In the genomic region with DNA sequence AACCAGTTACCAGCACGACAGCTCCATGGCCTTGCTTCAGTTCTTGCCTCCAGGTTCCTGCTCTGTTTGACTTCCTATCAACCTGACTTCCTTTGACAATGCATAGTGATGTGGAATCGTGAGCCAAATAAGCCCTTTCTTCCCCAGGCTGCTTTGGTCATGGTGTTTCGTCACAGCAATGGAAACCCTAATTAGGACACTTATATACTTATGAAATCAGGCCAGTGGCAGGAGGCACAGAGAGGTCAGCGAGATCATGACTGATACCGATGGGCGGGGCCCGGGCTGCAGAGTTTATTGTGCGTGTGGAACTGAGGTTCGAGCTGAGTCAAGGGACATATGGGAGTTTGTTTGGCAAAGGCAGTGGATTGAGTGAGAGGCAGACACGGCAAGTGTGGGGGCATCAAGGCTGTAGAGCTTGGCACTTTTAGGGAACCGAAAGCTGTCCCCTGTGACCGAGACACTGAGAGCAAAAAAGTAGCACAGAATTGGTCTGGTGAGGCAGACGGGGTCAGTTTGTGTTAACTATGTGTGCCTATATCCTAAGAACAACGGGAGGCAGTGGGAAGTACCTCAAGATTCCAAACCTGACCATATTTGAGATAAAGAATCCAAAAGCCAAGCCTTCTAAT, we compare ENCODE assay signal across 21 mouse cellular contexts. TPM values are rescaled to one million over a fixed set of nuclear protein-coding genes. Genes with fewer than 3 reads are reported as not detected.
DNase-seq lines count a peak whose midpoint lies in the region; ATAC-seq lines count a peak whose summit lies in the region.
"Had no signal": no experiment of that assay in that cellular context is flagged by ENCODE, and none has a peak within 500 bp of the region (broad histone marks: within the 10 kb centered on the region; RNA-seq: fewer than 3 reads in every experiment).

No protein-coding gene starts in this region.

- WGBS in hindbrain, embryonic 16.5 days = 86% methylated on average over 14 of the region's 14 CpGs
- 90% methylated on average over 14 of the region's 14 CpGs for WGBS in hindbrain, embryonic 11.5 days

- no peak overlapping the region for H3K9ac ChIP-seq in hindbrain, embryonic 16.5 days (ENCODE audit: low read depth, low read length)
- no peak overlapping the region for H3K9ac ChIP-seq in hindbrain, embryonic 11.5 days (ENCODE audit: low read depth, low read length)
- H3K9ac ChIP-seq: embryonic facial prominence, embryonic 13.5 days; hindbrain, embryonic 12.5 days; intestine, embryonic 15.5 days; midbrain, embryonic 15.5 days; neural tube, embryonic 12.5 days had no signal

- peak; percentile 97 for ATAC-seq in granulocyte monocyte progenitor cell, adult 5-6 weeks (replicated peaks; ENCODE audit: poor library complexity, severe bottlenecking)
- ATAC-seq in megakaryocyte, adult 5-6 weeks (ENCODE audit: poor library complexity, severe bottlenecking) = peak; percentile 91
- no peak for ATAC-seq in hindbrain, embryonic 16.5 days
- ATAC-seq in hindbrain, embryonic 11.5 days (ENCODE audit: low FRiP score) = no peak
- ATAC-seq: forebrain, embryonic 16.5 days; intestine, embryonic 15.5 days; midbrain, embryonic 15.5 days had no signal

- peak; percentile 67 for DNase-seq in spleen, postnatal 36 days (ENCODE audit: low spot score in 2 of 2)
- DNase-seq in spleen, postnatal 4 days (ENCODE audit: low spot score in 2 of 2) = no peak
- no peak for DNase-seq in frontal cortex, postnatal 14 days (ENCODE audit: low spot score in 2 of 2)
- DNase-seq in hindbrain, embryonic 11.5 days (ENCODE audit: low spot score) = no peak
- DNase-seq: adrenal gland, adult 2 months; cerebellum, adult 11-12 months; gastrocnemius, adult 2 months; layer of hippocampus, postnatal 36 days; liver; right cerebral cortex, postnatal 14 days; thymus, adult 18-20 months had no signal

- H3K27me3 ChIP-seq in hindbrain, embryonic 16.5 days (replicated peaks; ENCODE audit: control insufficient read depth, insufficient read depth, low read length) = no peaks in the 10 kb centered on the region
- H3K27me3 ChIP-seq in hindbrain, embryonic 11.5 days (ENCODE audit: control insufficient read depth, insufficient read depth, low read length) = no peaks in the 10 kb centered on the region
- H3K27me3 ChIP-seq: embryonic facial prominence, embryonic 13.5 days; hindbrain, embryonic 12.5 days; intestine, embryonic 15.5 days; midbrain, embryonic 15.5 days; neural tube, embryonic 12.5 days had no signal

- H3K9me3 ChIP-seq in hindbrain, embryonic 16.5 days (ENCODE audit: control insufficient read depth, low read length) = no peaks in the 10 kb centered on the region
- H3K9me3 ChIP-seq in hindbrain, embryonic 11.5 days (ENCODE audit: control insufficient read depth, low read length) = no peaks in the 10 kb centered on the region
- H3K9me3 ChIP-seq: embryonic facial prominence, embryonic 13.5 days; hindbrain, embryonic 12.5 days; intestine, embryonic 15.5 days; midbrain, embryonic 15.5 days; neural tube, embryonic 12.5 days had no signal

- H3K27ac ChIP-seq in hindbrain, embryonic 16.5 days (ENCODE audit: low read depth, low read length) = no peak overlapping the region
- H3K27ac ChIP-seq in hindbrain, embryonic 11.5 days (ENCODE audit: low read depth, low read length) = no peak overlapping the region
- H3K27ac ChIP-seq: embryonic facial prominence, embryonic 13.5 days; gastrocnemius, adult 2 months; heart, adult 2 months; hindbrain, embryonic 12.5 days; intestine, embryonic 15.5 days; midbrain, embryonic 15.5 days; neural tube, embryonic 12.5 days had no signal

- no peaks in the 10 kb centered on the region for H3K36me3 ChIP-seq in hindbrain, embryonic 16.5 days (ENCODE audit: control insufficient read depth, insufficient read depth, low read length)
- H3K36me3 ChIP-seq in hindbrain, embryonic 11.5 days (ENCODE audit: control insufficient read depth, insufficient read depth, low read length) = no peaks in the 10 kb centered on the region
- H3K36me3 ChIP-seq: embryonic facial prominence, embryonic 13.5 days; hindbrain, embryonic 12.5 days; intestine, embryonic 15.5 days; midbrain, embryonic 15.5 days; neural tube, embryonic 12.5 days had no signal

- H3K4me3 ChIP-seq in hindbrain, embryonic 16.5 days (ENCODE audit: low read length) = no peak overlapping the region
- H3K4me3 ChIP-seq in hindbrain, embryonic 11.5 days (ENCODE audit: low read depth, low read length) = no peak overlapping the region
- H3K4me3 ChIP-seq: embryonic facial prominence, embryonic 13.5 days; gastrocnemius, adult 2 months; heart, adult 2 months; hindbrain, embryonic 12.5 days; intestine, embryonic 15.5 days; midbrain, embryonic 15.5 days; neural tube, embryonic 12.5 days had no signal

- no peaks in the 10 kb centered on the region for H3K4me1 ChIP-seq in hindbrain, embryonic 16.5 days (ENCODE audit: control insufficient read depth, insufficient read depth, low read depth, low read length)
- no peaks in the 10 kb centered on the region for H3K4me1 ChIP-seq in hindbrain, embryonic 11.5 days (replicated peaks; ENCODE audit: control insufficient read depth, insufficient read depth, low read length)
- H3K4me1 ChIP-seq: embryonic facial prominence, embryonic 13.5 days; hindbrain, embryonic 12.5 days; intestine, embryonic 15.5 days; midbrain, embryonic 15.5 days; neural tube, embryonic 12.5 days had no signal

- H3K4me2 ChIP-seq in hindbrain, embryonic 16.5 days (ENCODE audit: low read length) = no peak overlapping the region
- H3K4me2 ChIP-seq in hindbrain, embryonic 11.5 days (replicated peaks; ENCODE audit: low read depth, low read length) = no peak overlapping the region
- H3K4me2 ChIP-seq: embryonic facial prominence, embryonic 13.5 days; hindbrain, embryonic 12.5 days; intestine, embryonic 15.5 days; midbrain, embryonic 15.5 days; neural tube, embryonic 12.5 days had no signal

RNA-seq across cellular contexts. Expression of a gene that starts 48.1 kb away (rescaled TPM):
- 73.9 and 90.8 TPM in 2 replicates for total RNA-seq in granulocyte monocyte progenitor cell, adult 5-6 weeks (2014; fragmentation: Nextera tagmentation)
- 18.9 and 22.1 TPM in 2 replicates for total RNA-seq in granulocyte monocyte progenitor cell, adult 5-6 weeks (2017)
- 113 and 118 TPM in 2 replicates for total RNA-seq in megakaryocyte, adult 5-6 weeks (2015)
- total RNA-seq in megakaryocyte, adult 5-6 weeks (2017) = 26.5 and 34.9 TPM in 2 replicates
- polyA plus RNA-seq in hindbrain, embryonic 16.5 days (2015; fragmentation: Nextera tagmentation; extraction: Ambion mirVana) = 4.7 and 5.5 TPM in 2 replicates
- polyA plus RNA-seq in hindbrain, embryonic 11.5 days (2014; fragmentation: Nextera tagmentation; extraction: Ambion mirVana) = 5.5 and 5.8 TPM in 2 replicates

Comparison
In these comparisons a context has a peak if more than half of its experiments do, and no peak if none do; other contexts are left out.
1. DNase-seq: peak in spleen, postnatal 36 days (2 of 2); none in spleen, postnatal 4 days (0 of 2), frontal cortex, postnatal 14 days (0 of 2) and hindbrain, embryonic 11.5 days (single experiment).
2. ATAC-seq: peak in granulocyte monocyte progenitor cell, adult 5-6 weeks (single experiment) and megakaryocyte, adult 5-6 weeks (single experiment); none in hindbrain, embryonic 16.5 days (single experiment) and hindbrain, embryonic 11.5 days (single experiment).